Mouse (Mus musculus) NIH3T3 (cell line): Measurements from ENCODE around the gene F12.

ENCODE experiments used
- DNase-seq: peaks from one replicate; pipeline ENCODE4 v3.0.0-alpha.2; 2012; ENCODE audit warnings: low read depth

F12 gene

GRCm38 (mm10) chr13:55413333-55413732 lies 13.3 kb downstream of the F12 start:
- no peak for DNase-seq

- DNase-seq: no peak
Measured at GRCm38 (mm10) chr13:55412643-55413307, 13.8 kb downstream of the F12 start.

GRCm38 (mm10) chr13:55411826-55412225 lies 14.8 kb downstream of the F12 start:
- DNase-seq: no peak

GRCm38 (mm10) chr13:55408546-55409120 lies 18.0 kb downstream of the F12 start:
- no peak for DNase-seq

- no peak for DNase-seq
Measured at GRCm38 (mm10) chr13:55407341-55407740, 19.3 kb downstream of the F12 start.

GRCm38 (mm10) chr13:55405783-55406390 lies 20.7 kb downstream of the F12 start:
- DNase-seq: no peak

GRCm38 (mm10) chr13:55404853-55405782 lies 21.5 kb downstream of the F12 start:
- peak; percentile 85 for DNase-seq

GRCm38 (mm10) chr13:55403935-55404852 lies 22.4 kb downstream of the F12 start:
- DNase-seq: peak; percentile 43

GRCm38 (mm10) chr13:55403266-55403665 lies 23.3 kb downstream of the F12 start:
- no peak for DNase-seq

GRCm38 (mm10) chr13:55400039-55400346 lies 26.6 kb downstream of the F12 start:
- DNase-seq: no peak

- no peak for DNase-seq
Measured at GRCm38 (mm10) chr13:55399300-55400038, 27.1 kb downstream of the F12 start.

- DNase-seq: no peak
Measured at GRCm38 (mm10) chr13:55398088-55398487, 28.5 kb downstream of the F12 start, which contains the start of gene Slc34a1. Slc34a1 (plus strand) TSS chr13:55398187.

- DNase-seq: peak; percentile 18
Measured at GRCm38 (mm10) chr13:55392933-55393332, 33.7 kb downstream of the F12 start.

- no peak for DNase-seq
Measured at GRCm38 (mm10) chr13:55391626-55392029, 35.0 kb downstream of the F12 start.

- no peak for DNase-seq
Measured at GRCm38 (mm10) chr13:55390644-55391043, 35.9 kb downstream of the F12 start.

GRCm38 (mm10) chr13:55381790-55382189 lies 44.8 kb downstream of the F12 start:
- DNase-seq: no peak

GRCm38 (mm10) chr13:55378907-55379580 lies 47.5 kb downstream of the F12 start:
- no peak for DNase-seq

GRCm38 (mm10) chr13:55375877-55376276 lies 50.7 kb downstream of the F12 start:
- DNase-seq: no peak

- DNase-seq: no peak
Measured at GRCm38 (mm10) chr13:55374206-55374924, 52.2 kb downstream of the F12 start.
